Mouse (Mus musculus) midbrain, embryonic 16.5 days (tissue): ENCODE data around the gene Slc37a3. TPM values are rescaled to one million over a fixed set of nuclear protein-coding genes. Genes with fewer than 3 reads are reported as not detected.
"Not testable (repeated sequence)": the region's sequence is repeated elsewhere in the genome, so short reads cannot be mapped to it uniquely, and the experiment has no call there.

Experiments
- ATAC-seq: fragments of 200-750 bp; cut with Nextera tagmentation; 2 replicates; pipeline ENCODE4 v1.8.0; 2017; ENCODE audit warnings: moderate TSS enrichment
- H3K27ac ChIP-seq: fragments of 300-500 bp; sonication (generic); 2 replicates; pipeline ENCODE4 v1.5.1; 2014; ENCODE audit warnings: mild to moderate bottlenecking, low read length, mixed read lengths
- H3K27me3 ChIP-seq: fragments of 300-500 bp; sonication (generic); 2 replicates; pipeline ENCODE4 v1.6.1; 2014; ENCODE audit warnings: low read depth, low read length, mixed read lengths; ENCODE audit not compliant: control insufficient read depth, insufficient read depth
- H3K36me3 ChIP-seq: fragments of 300-500 bp; sonication (generic); 2 replicates; pipeline ENCODE4 v1.6.1; 2014; ENCODE audit warnings: mild to moderate bottlenecking, low read length, moderate library complexity, mixed read lengths; ENCODE audit not compliant: control insufficient read depth, insufficient read depth
- H3K4me1 ChIP-seq: fragments of 300-500 bp; sonication (generic); 2 replicates; pipeline ENCODE4 v1.6.1; 2014; ENCODE audit warnings: mild to moderate bottlenecking, low read length, mixed read lengths; ENCODE audit not compliant: control insufficient read depth, insufficient read depth
- H3K4me2 ChIP-seq: fragments of 300-500 bp; sonication (generic); 2 replicates; pipeline ENCODE4 v1.6.1; 2014; ENCODE audit warnings: mild to moderate bottlenecking, low read length, mixed read lengths
- H3K4me3 ChIP-seq: fragments of 300-500 bp; sonication (generic); 2 replicates; pipeline ENCODE4 v1.5.1; 2014; ENCODE audit warnings: low read depth, mild to moderate bottlenecking, low read length, moderate library complexity, mixed read lengths
- H3K9ac ChIP-seq: fragments of 300-500 bp; sonication (generic); 2 replicates; pipeline ENCODE4 v1.6.1; 2014; ENCODE audit warnings: low read depth, low read length, mixed read lengths
- H3K9me3 ChIP-seq: fragments of 300-500 bp; sonication (generic); replicated peaks from 2 replicates; pipeline ENCODE4 v1.6.1; 2014; ENCODE audit warnings: mild to moderate bottlenecking, low read length, mixed read lengths; ENCODE audit not compliant: control insufficient read depth, poor library complexity, severe bottlenecking
- WGBS: fragments of 180-500 bp; shearing (Covaris S2); extraction: QIAGEN DNeasy Blood & Tissue Kit; methylation state at CpG from one replicate; pipeline ENCODE4 v1.1.7; 2014; 5-methylcytosine and 5-hydroxymethylcytosine counted together
- polyA plus RNA-seq: library from polyadenylated mRNA; unstranded; fragments of >200 nt; fragmentation: Nextera tagmentation; extraction: Ambion mirVana; gene quantifications from 2 replicates; pipeline ENCODE4 v1.2.1, GENCODE M21; 2015

The Slc37a3 gene
- polyA plus RNA-seq, 1 experiment from 2014 or later, result 67.9 TPM

DNA sequence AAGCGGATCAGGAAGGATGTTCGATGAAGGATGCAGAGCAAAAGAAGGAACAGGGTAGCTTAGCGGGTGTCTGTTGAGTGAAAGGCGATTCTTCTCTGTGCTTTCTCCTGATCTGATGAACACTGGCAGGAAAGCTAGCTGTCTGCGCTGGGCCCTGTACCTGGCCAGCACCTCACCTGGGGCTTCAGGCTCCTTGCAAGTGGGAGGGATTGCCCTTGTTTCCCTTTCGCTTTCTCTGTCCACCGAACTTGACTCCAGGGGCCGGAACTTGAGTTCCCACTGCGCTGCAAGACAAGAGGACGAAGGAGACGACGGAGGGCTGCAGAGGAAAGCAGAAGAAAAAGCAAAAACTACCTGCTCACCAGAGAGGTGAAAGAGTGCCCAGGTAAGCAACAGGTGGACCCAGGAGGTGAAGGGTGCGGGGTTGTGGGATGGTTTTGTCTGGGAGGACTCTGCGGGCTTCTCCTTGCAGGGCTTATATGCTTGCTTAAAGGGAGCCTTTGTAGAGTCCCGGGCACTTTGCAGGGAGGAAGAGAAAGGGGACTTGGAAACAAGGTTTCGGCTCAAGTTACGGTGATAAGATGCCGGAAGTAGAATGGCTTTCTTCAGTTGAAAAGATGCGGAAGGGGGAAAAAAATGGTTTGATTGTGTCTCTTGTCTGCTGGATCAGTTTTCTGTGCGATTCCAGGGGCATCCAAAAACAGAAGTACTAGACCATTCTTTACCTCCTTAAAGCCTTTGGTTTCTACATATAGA is 3.8 kb upstream of the Slc37a3 start, which contains the start of gene Rab19:
TSS of gene Rab19 (plus strand) at position 51 of the 756 bp plus-strand sequence.
- 9% methylated on average over 20 of the region's 20 CpGs for WGBS
- Histone ChIP-seq H3K4me2 (peak within 1 kb of the TSS; percentile 46), H3K4me1 (peaks cover 6% of the 10 kb centered on the region), H3K9me3 (no peaks in the 10 kb centered on the region), H3K9ac (no peak within 1 kb of the TSS), H3K27me3 (0 out of 2 replicates have a peak, but pooled peaks cover 6% of the 10 kb centered on the region), H3K27ac (no peak within 1 kb of the TSS), H3K36me3 (no peaks in the 10 kb centered on the region), H3K4me3 (peak within 1 kb of the TSS; percentile 5; the same call in 1 of the 2 replicates)
- no peak for ATAC-seq

DNA sequence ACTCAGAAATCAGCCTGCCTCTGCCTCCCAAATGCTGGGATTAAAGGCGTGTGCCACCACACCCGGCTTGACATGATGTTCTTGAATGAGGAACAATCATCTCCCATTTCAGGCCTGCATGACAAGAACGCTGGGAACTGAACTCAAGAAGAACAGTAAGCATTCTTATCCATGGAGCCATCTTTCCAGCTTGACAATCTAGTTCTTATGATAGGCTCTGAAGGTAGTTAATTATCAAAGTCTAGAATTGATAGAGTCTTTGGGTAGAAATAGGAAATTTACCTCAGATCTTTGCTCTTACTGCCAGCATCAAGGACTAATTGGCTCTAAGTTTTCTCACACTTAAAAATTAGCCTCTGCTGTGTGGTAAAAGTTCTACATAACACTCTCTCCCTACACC is 2.8 kb upstream of the Slc37a3 start:
- 97% methylated on average over 3 of the region's 3 CpGs for WGBS
- ATAC-seq, result no peak
- Histone ChIP-seq H3K4me3 (no peak overlapping the region), H3K36me3 (no peaks in the 10 kb centered on the region), H3K27me3 (0 out of 2 replicates have a peak, but pooled peaks cover 6% of the 10 kb centered on the region), H3K27ac (no peak overlapping the region), H3K4me1 (peaks cover 14% of the 10 kb centered on the region), H3K9ac (no peak overlapping the region), H3K4me2 (no peak overlapping the region), H3K9me3 (no peaks in the 10 kb centered on the region)

DNA sequence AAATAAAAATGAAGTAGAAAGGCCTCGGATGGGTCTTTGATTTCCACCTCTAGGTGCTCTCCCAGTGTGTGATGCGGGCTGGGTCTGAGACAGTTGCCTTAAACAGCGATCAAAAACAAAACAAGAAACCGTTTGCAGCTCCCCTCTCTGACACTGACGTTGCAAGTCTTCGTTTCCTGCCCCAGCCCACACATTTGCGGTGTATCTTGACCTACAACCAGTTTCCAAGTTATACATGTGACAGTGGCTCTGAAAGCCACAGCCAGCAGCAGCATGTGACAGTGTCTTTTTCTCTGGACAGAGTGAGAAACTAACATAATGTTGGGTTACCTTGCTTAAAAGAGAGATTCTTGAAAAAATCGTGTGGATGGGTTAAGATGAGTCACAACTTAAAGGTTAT is 2.3 kb upstream of the Slc37a3 start:
- Histone ChIP-seq H3K36me3 (no peaks in the 10 kb centered on the region), H3K4me2 (no peak overlapping the region), H3K4me1 (peaks cover 14% of the 10 kb centered on the region), H3K27me3 (0 out of 2 replicates have a peak, but pooled peaks cover 6% of the 10 kb centered on the region), H3K9ac (no peak overlapping the region), H3K9me3 (no peaks in the 10 kb centered on the region), H3K4me3 (no peak overlapping the region), H3K27ac (no peak overlapping the region)
- 83% methylated on average over 8 of the region's 8 CpGs for WGBS
- ATAC-seq, result no peak

DNA sequence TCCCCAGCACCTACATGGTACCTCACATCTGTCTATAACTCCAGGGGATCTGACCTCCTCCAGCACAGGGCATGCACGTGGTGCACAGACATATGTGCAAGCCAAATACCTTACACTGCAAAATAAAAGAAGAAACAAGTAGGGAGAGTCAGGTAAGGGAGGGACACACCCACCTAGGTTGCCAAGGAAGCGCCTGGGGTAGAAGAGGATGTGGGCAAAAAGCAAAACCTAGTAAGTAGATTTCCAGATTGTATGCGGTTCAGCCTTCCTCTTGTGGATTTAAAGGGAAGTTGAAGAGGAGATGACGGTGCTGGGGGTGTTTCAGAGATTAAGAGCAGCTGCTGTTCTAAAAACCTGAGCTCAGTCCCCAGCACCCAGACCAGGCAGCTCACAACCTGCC is 1.7 kb upstream of the Slc37a3 start:
- no peak overlapping the region for H3K4me2 ChIP-seq
- peaks cover 1% of the 10 kb centered on the region for H3K36me3 ChIP-seq
- H3K27ac ChIP-seq, result no peak overlapping the region
- H3K4me3 ChIP-seq, result no peak overlapping the region
- 0 out of 2 replicates have a peak, but pooled peaks cover 6% of the 10 kb centered on the region for H3K27me3 ChIP-seq
- no peaks in the 10 kb centered on the region for H3K9me3 ChIP-seq
- WGBS, result 69% methylated on average over 4 of the region's 4 CpGs
- no peak overlapping the region for H3K9ac ChIP-seq
- H3K4me1 ChIP-seq, result peaks cover 14% of the 10 kb centered on the region
- no peak for ATAC-seq

DNA sequence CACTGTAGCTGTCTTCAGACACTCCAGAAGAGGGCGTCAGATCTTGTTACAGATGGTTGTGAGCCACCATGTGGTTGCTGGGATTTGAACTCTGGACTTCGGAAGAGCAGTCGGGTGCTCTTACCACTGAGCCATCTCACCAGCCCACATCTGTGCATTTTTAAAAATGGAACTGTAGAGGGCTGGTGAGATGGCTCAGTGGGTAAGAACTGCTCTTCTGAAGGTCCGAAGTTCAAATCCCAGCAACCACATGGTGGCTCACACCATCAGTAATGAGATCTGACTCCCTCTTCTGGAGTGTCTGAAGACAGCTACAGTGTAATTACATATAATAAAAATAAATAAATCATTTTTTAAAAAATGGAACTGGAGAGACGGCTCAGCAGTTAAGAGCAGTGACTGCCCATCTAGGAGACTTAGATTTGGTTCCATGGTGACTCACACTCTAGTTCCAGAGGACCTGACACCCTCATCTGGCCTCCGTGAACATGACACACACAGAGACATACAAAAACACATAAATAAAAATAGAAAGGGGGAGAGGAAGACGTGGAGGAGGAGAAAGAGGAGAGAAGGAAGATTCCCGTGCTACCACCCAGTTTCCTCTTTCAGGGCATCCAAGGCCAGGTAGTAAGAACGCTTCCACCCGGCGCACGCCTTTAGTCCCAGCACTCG is 823 bp upstream of the Slc37a3 start:
- H3K4me3 ChIP-seq, H3K9ac ChIP-seq, H3K9me3 ChIP-seq, H3K4me2 ChIP-seq, H3K27ac ChIP-seq, H3K36me3 ChIP-seq, H3K27me3 ChIP-seq: not testable (repeated sequence)
- ATAC-seq, result 0 out of 2 replicates have a peak, but pooled peaks have one; percentile 19
- 91% methylated on average over 11 of the region's 13 CpGs for WGBS
- peaks cover 14% of the 10 kb centered on the region for H3K4me1 ChIP-seq

DNA sequence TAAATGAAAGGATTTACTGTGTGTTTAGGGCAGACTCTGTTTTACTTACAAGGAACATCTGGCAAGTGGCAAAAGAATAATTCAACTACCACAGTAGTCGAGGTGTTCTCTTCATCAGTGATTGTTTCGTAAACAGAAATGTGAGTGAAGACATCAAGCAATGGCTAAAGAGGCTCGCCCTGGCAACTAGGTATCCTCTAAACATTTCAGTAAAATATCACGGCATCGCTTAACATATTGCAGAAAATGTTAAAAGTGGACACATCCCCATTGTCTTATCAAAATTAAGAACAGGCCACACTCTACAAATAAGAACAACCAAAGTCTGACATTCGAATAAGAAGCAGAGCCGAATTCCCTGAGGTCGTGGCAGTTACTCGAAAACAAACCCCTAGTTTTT is 700 bp downstream of the Slc37a3 start:
- Histone ChIP-seq H3K9ac (peak overlapping the region; percentile 99), H3K9me3 (no peaks in the 10 kb centered on the region), H3K4me3 (peak overlapping the region; percentile 95), H3K4me2 (peak overlapping the region; percentile 71), H3K27me3 (0 out of 2 replicates have a peak, but pooled peaks cover 6% of the 10 kb centered on the region), H3K36me3 (peaks cover 7% of the 10 kb centered on the region), H3K27ac (no peak overlapping the region), H3K4me1 (peaks cover 14% of the 10 kb centered on the region)
- no peak for ATAC-seq
- WGBS, result 19% methylated on average over 9 of the region's 9 CpGs

DNA sequence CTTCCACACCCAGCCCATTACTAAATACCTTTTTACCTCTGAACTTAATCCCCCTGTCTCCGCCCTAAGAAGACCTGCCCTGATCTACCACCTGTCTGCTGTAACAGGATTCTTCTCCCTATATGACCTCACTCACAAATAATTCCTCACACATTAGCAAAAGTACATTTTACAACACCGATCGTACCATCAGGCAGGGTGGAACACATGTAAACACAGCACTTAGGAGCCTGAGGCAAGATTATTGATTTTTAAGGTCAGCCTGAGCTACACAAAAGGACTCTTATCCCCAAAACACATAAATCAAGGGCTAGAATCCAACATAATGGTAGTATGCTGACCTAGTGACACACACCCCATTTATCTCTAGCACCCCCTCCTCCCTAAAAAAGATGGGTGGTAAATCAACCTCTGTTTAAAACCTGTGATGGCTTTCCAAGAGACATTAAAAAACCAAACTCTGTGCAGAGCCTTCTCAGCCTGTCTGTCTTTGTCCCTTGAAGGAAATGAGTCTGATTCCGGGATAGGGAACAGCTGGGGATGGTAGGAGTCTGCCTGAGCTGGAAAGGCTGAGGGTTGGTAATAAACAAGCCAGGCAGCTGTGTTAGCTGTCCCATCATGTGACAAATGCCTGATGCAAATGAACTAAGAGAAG is 4.0 kb downstream of the Slc37a3 start:
- H3K36me3 ChIP-seq, result peaks cover 7% of the 10 kb centered on the region

DNA sequence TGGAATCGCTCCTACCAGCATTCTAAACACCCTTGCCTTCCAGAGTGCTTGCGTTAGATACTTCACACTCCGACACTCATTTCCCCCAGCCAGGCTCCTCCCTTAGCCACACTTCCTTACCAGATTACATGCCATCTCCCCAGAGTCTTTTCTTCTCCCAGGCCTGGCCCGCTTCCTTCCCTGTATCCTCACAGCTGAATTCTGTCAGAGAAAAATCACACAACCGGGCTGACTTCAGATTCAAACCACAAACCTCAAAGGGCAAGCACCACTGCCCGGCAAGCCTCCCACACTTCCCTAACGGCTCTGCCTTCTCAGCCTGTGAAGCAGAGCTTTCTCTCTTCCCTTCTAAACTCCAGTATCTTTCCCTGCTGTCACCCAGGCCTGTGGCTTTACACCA is 4.7 kb downstream of the Slc37a3 start:
- no peaks in the 10 kb centered on the region for H3K27me3 ChIP-seq
- no peak for ATAC-seq

More for the DNA sequence above, 4.0 kb downstream of the Slc37a3 start:
- ATAC-seq, result no peak
- Histone ChIP-seq H3K4me2 (no peak overlapping the region), H3K27ac (no peak overlapping the region), H3K4me1 (peaks cover 14% of the 10 kb centered on the region), H3K9ac (no peak overlapping the region), H3K27me3 (no peaks in the 10 kb centered on the region), H3K9me3 (no peaks in the 10 kb centered on the region), H3K4me3 (no peak overlapping the region)
- WGBS, result 84% methylated on average over 4 of the region's 4 CpGs

More for the DNA sequence above, 4.7 kb downstream of the Slc37a3 start:
- Histone ChIP-seq H3K36me3 (peaks cover 7% of the 10 kb centered on the region), H3K4me1 (peaks cover 14% of the 10 kb centered on the region), H3K4me3 (no peak overlapping the region), H3K9ac (no peak overlapping the region), H3K27ac (no peak overlapping the region), H3K4me2 (no peak overlapping the region), H3K9me3 (no peaks in the 10 kb centered on the region)
- 73% methylated on average over 7 of the region's 7 CpGs for WGBS
